Mouse (Mus musculus): ENCODE results near the gene Il2rb.

GRCm38 (mm10) chr15:78450419-78450768, 44.7 kb downstream of the Il2rb start:
- peak; percentile 12 for TF ChIP-seq CTCF (IDR thresholded peaks at IDR 0.05)
- TF ChIP-seq EP300 (IDR thresholded peaks at IDR 0.05) = no peak
